Mouse (Mus musculus): ENCODE data around the gene Tnpo3.

DNA sequence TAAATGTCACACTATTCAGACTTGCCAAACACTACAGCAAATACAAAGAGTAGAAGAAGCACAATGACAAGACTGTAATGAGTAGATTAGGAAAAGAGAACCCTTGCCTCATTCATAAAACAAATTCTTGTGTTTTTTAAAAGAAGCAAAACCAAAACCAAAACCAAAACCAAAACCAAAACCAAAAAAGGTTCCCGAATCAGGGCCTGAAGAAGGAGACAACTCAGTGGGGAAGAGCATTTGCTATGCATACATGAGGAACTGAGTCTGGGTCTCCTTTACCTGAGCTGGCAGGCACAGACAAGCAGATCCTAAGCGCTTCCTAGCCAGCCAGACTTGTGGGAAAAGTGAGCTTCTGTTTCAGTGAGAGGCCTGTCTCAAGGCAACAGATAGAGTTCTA, 52.6 kb downstream of the Tnpo3 start:
- TF ChIP-seq CTCF (IDR thresholded peaks at IDR 0.05 in 2 of 3, conservative IDR thresholded peaks at IDR 0.05 in 1 of 3; ENCODE audit: control insufficient read depth in 1 of 3, insufficient read depth in 1 of 3, low read depth in 2 of 3, low read length in 3 of 3, poor library complexity in 1 of 3, severe bottlenecking in 1 of 3): no peak
- TF ChIP-seq MXI1 (IDR thresholded peaks at IDR 0.05; ENCODE audit: low read depth, low read length): no peak

Measured in MEL (cell line).